Mouse (Mus musculus) lung, postnatal 14 days (tissue): Measurements from ENCODE around the gene Acot4.
"Not testable (repeated sequence)": the region's sequence is repeated elsewhere in the genome, so short reads cannot be mapped to it uniquely, and the experiment has no call there.

ENCODE experiments used
- DNase-seq: peaks from one replicate; pipeline ENCODE4 v3.0.0; 2021

The Acot4 gene

GRCm38 (mm10) chr12:84084581-84084980, 46.4 kb downstream of the Acot4 start:
- no peak for DNase-seq

- not testable (repeated sequence) for DNase-seq
Observed at GRCm38 (mm10) chr12:84094666-84095065, 56.5 kb downstream of the Acot4 start.
